Mouse (Mus musculus) neural tube, embryonic 12.5 days (tissue): Measurements from ENCODE around the gene Slc28a1. TPM values are rescaled to one million over a fixed set of nuclear protein-coding genes. Genes with fewer than 3 reads are reported as not detected.
"Not testable (repeated sequence)": the region's sequence is repeated elsewhere in the genome, so short reads cannot be mapped to it uniquely, and the experiment has no call there.

Experiments used
- ATAC-seq: fragments of 200-750 bp; cut with Nextera tagmentation; 2 replicates; pipeline ENCODE4 v1.8.0; 2017; ENCODE audit warnings: low read depth, mild to moderate bottlenecking, moderate TSS enrichment, moderate library complexity; ENCODE audit not compliant: low FRiP score
- H3K27ac ChIP-seq: fragments of 300-500 bp; sonication (generic); 2 replicates; pipeline ENCODE4 v1.5.1; 2016
- H3K27me3 ChIP-seq: fragments of 300-500 bp; sonication (generic); replicated peaks from 2 replicates; pipeline ENCODE4 v1.6.1; 2016; ENCODE audit warnings: mild to moderate bottlenecking
- H3K36me3 ChIP-seq: fragments of 300-500 bp; sonication (generic); 2 replicates; pipeline ENCODE4 v1.6.1; 2016; ENCODE audit warnings: mild to moderate bottlenecking
- H3K4me1 ChIP-seq: fragments of 300-500 bp; sonication (generic); 2 replicates; pipeline ENCODE4 v1.6.1; 2016
- H3K4me2 ChIP-seq: fragments of 300-500 bp; sonication (generic); replicated peaks from 2 replicates; pipeline ENCODE4 v1.6.1; 2016; ENCODE audit warnings: mild to moderate bottlenecking
- H3K4me3 ChIP-seq: fragments of 300-500 bp; sonication (generic); 2 replicates; pipeline ENCODE4 v1.5.1; 2016
- H3K9ac ChIP-seq: fragments of 300-500 bp; sonication (generic); 2 replicates; pipeline ENCODE4 v1.6.1; 2016; ENCODE audit warnings: mild to moderate bottlenecking
- H3K9me3 ChIP-seq: fragments of 300-500 bp; sonication (generic); 2 replicates; pipeline ENCODE4 v1.6.1; 2016; ENCODE audit warnings: mild to moderate bottlenecking
- WGBS: fragments of 180-500 bp; shearing (Covaris S2); methylation state at CpG from one replicate; pipeline ENCODE4 v1.1.7; 2016; 5-methylcytosine and 5-hydroxymethylcytosine counted together
- polyA plus RNA-seq: library from polyadenylated mRNA; unstranded; fragments of >200 nt; fragmentation: Nextera tagmentation; extraction: Ambion mirVana; gene quantifications from 2 replicates; pipeline ENCODE4 v1.2.1, GENCODE M21; 2016

The Slc28a1 gene
- polyA plus RNA-seq, 1 experiment from 2014 or later = not detected

DNA sequence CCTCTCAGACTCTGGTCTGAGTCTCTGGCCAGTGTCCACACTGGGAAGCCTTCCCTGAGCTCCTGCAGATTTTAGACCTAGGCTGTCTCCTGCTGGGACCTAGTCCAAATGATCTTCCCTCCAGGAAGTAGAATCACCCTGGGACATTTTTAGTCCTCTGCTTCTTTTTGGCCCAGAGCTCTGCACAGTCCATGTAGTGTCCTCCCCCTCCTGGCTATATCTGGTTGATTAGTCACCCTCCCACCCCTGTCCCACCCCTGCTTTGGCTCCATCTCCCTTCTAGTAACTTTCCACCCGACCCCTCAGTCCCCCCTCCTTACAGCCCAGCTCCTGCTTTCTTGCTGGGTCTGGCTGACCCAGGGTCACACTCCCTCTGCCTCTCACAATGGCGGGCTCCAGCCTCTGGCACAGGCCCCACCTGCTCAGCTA lies 18.3 kb downstream of the Slc28a1 start:
- Histone ChIP-seq H3K4me1 (0 out of 2 replicates have a peak, but pooled peaks cover 4% of the 10 kb centered on the region), H3K9ac (no peak overlapping the region), H3K36me3 (no peaks in the 10 kb centered on the region), H3K27ac (no peak overlapping the region), H3K27me3 (no peaks in the 10 kb centered on the region), H3K9me3 (no peaks in the 10 kb centered on the region), H3K4me3 (no peak overlapping the region), H3K4me2 (no peak overlapping the region)
- ATAC-seq = no peak
- 8% methylated on average over 2 of the region's 2 CpGs for WGBS

- Histone ChIP-seq H3K4me1 (0 out of 2 replicates have a peak, but pooled peaks cover 4% of the 10 kb centered on the region), H3K4me3 (no peak overlapping the region), H3K4me2 (no peak overlapping the region), H3K9me3 (no peaks in the 10 kb centered on the region), H3K9ac (no peak overlapping the region), H3K36me3 (no peaks in the 10 kb centered on the region), H3K27ac (no peak overlapping the region), H3K27me3 (no peaks in the 10 kb centered on the region)
- WGBS = 75% methylated on average over 6 of the region's 6 CpGs
- ATAC-seq = no peak
These were observed 18.8 kb downstream of the Slc28a1 start for GRCm38 (mm10) chr7:81133416-81133815.

DNA sequence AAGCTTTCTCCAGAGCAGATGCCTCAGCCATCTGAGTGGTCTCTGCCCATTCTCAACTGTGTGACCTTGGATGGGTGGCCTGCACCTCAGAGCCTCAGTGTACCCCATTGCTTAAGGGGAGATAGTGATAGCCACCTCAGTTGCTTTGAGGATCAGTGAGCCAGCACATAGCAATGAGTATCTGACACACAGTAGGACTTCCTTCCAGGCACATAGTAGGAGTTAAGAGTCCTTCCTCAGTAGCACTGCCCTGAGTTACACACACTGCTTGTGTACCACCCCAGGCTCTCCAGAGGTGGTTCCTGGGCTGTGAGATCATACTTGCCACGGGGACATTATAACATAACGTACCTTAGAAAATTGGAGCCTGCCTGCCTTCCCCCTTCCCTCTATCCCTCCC lies 19.3 kb downstream of the Slc28a1 start:
- H3K27ac ChIP-seq = no peak overlapping the region
- no peak for ATAC-seq
- H3K4me1 ChIP-seq = 0 out of 2 replicates have a peak, but pooled peaks cover 4% of the 10 kb centered on the region
- H3K4me3 ChIP-seq = no peak overlapping the region
- 76% methylated on average over 2 of the region's 2 CpGs for WGBS
- no peak overlapping the region for H3K4me2 ChIP-seq
- no peaks in the 10 kb centered on the region for H3K9me3 ChIP-seq
- no peaks in the 10 kb centered on the region for H3K27me3 ChIP-seq
- no peak overlapping the region for H3K9ac ChIP-seq
- no peaks in the 10 kb centered on the region for H3K36me3 ChIP-seq

DNA sequence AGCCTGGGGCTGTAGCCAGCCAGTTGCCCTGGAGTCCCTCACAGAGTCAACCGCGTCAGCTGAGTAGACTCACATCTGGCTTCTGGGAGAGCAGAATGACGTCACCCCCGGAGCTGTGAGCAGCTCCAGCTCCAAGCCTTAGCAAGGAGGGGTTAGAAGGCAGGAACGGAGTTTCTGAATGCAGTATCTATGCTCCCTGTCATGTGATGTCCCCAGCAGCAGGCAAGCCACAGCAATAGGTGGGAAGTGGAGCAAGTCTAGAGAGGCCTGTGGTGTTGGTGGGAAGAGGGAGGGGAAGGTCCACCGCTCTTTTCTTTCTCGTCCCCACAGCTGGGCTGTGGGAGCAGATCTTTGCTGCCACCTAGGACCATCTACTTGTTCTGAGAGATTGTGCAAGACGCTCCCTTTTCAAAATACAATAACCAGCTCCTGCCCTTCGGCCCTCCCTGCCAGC lies 20.0 kb downstream of the Slc28a1 start:
- no peaks in the 10 kb centered on the region for H3K36me3 ChIP-seq
- H3K9me3 ChIP-seq = no peaks in the 10 kb centered on the region
- H3K4me1 ChIP-seq = 0 out of 2 replicates have a peak, but pooled peaks cover 4% of the 10 kb centered on the region
- H3K9ac ChIP-seq = no peak overlapping the region
- ATAC-seq = 0 out of 2 replicates have a peak, but pooled peaks have one; percentile 33
- H3K4me3 ChIP-seq = no peak overlapping the region
- no peaks in the 10 kb centered on the region for H3K27me3 ChIP-seq
- no peak overlapping the region for H3K27ac ChIP-seq
- 38% methylated on average over 9 of the region's 9 CpGs for WGBS
- H3K4me2 ChIP-seq = 0 out of 2 replicates have a peak overlapping the region, but pooled peaks have one; percentile 20

DNA sequence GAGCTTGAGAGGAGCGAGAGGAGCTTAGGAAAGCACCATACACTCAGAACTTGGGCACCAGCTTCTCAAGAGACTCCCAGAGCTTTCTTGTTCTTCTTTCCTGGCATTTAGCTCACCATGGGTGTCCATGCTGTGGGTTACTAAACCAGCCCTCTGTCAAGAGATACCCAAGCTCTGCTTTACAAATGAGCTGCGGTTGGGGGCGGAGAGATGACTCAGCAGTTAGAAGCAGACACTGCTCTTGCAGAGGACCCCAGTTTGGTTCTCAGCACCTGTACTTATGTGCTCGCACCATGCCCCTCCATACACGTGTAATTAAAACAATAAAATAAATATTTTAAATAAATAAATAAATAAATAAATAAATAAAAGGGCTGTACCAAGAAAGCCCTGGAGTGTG lies 22.7 kb downstream of the Slc28a1 start:
- no peak overlapping the region for H3K4me3 ChIP-seq
- no peaks in the 10 kb centered on the region for H3K27me3 ChIP-seq
- no peak overlapping the region for H3K27ac ChIP-seq
- H3K4me2 ChIP-seq = no peak overlapping the region
- 88% methylated on average over 5 of the region's 5 CpGs for WGBS
- H3K9ac ChIP-seq = no peak overlapping the region
- no peaks in the 10 kb centered on the region for H3K9me3 ChIP-seq
- H3K4me1 ChIP-seq = 0 out of 2 replicates have a peak, but pooled peaks cover 4% of the 10 kb centered on the region
- ATAC-seq = no peak
- no peaks in the 10 kb centered on the region for H3K36me3 ChIP-seq

- no peaks in the 10 kb centered on the region for H3K27me3 ChIP-seq
- 0 out of 2 replicates have a peak, but pooled peaks cover 4% of the 10 kb centered on the region for H3K4me1 ChIP-seq
- ATAC-seq = no peak
- 93% methylated on average over 7 of the region's 7 CpGs for WGBS
- no peak overlapping the region for H3K27ac ChIP-seq
- H3K4me2 ChIP-seq = no peak overlapping the region
- no peak overlapping the region for H3K4me3 ChIP-seq
- H3K9me3 ChIP-seq = no peaks in the 10 kb centered on the region
- no peak overlapping the region for H3K9ac ChIP-seq
- no peaks in the 10 kb centered on the region for H3K36me3 ChIP-seq
These were observed 24.5 kb downstream of the Slc28a1 start for GRCm38 (mm10) chr7:81139100-81139499.

DNA sequence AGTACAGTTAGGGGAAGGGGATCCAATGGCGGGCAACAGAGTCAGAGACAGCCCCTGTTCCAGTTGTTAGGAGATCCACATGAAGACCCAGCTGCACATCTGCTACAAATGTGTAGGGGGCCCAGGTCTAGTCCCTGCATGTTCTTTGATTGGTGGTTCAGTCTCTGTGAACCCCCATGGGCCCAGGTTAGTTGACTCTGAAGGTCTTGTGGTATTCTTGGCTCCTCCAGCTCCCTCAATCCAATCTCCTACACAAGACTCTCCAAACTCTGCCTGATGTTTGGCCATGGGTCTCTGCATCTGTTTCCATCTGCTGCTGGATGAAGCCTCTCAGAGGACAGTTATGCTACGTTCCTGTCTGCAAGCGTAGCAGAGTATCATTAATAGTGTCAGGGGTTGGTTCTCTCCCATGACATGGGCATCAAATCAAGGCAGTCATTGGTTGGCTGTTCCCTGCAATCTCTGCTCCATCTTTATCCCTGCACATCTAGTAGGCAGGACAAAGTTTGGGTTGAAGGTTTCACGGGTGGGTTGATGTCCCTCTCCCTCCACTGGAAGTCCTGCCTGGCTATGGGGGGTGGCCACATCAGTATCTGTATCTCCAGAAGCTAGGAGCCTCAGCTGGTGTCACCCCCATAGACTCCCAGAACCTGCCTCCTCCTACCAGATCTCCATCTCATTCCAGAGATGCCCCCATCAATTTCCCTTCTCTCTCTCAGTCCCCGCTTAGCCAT lies 25.2 kb downstream of the Slc28a1 start:
- H3K4me3 ChIP-seq = no peak overlapping the region
- no peaks in the 10 kb centered on the region for H3K4me1 ChIP-seq
- WGBS = 92% methylated on average over 5 of the region's 5 CpGs
- H3K9ac ChIP-seq = no peak overlapping the region
- ATAC-seq = no peak
- H3K27me3 ChIP-seq = no peaks in the 10 kb centered on the region
- no peak overlapping the region for H3K4me2 ChIP-seq
- no peaks in the 10 kb centered on the region for H3K36me3 ChIP-seq
- H3K27ac ChIP-seq = no peak overlapping the region
- no peaks in the 10 kb centered on the region for H3K9me3 ChIP-seq

- no peak overlapping the region for H3K4me3 ChIP-seq
- H3K4me2 ChIP-seq = no peak overlapping the region
- H3K9me3 ChIP-seq = no peaks in the 10 kb centered on the region
- H3K36me3 ChIP-seq = no peaks in the 10 kb centered on the region
- ATAC-seq = no peak
- no peaks in the 10 kb centered on the region for H3K4me1 ChIP-seq
- H3K9ac ChIP-seq = no peak overlapping the region
- no peak overlapping the region for H3K27ac ChIP-seq
- H3K27me3 ChIP-seq = no peaks in the 10 kb centered on the region
- 67% methylated on average over 1 of the region's 1 CpGs for WGBS
These were observed 26.9 kb downstream of the Slc28a1 start for GRCm38 (mm10) chr7:81141541-81141940.

GRCm38 (mm10) chr7:81143056-81143455 lies 28.5 kb downstream of the Slc28a1 start:
- WGBS = 78% methylated on average over 4 of the region's 4 CpGs

GRCm38 (mm10) chr7:81149759-81150158 lies 35.2 kb downstream of the Slc28a1 start:
- 92% methylated on average over 11 of the region's 11 CpGs for WGBS
- Histone ChIP-seq H3K9ac (no peak overlapping the region), H3K9me3 (peaks cover 5% of the 10 kb centered on the region; the same call in 1 of the 2 replicates), H3K4me1 (no peaks in the 10 kb centered on the region), H3K27ac (no peak overlapping the region), H3K4me3 (no peak overlapping the region), H3K4me2 (no peak overlapping the region), H3K36me3 (no peaks in the 10 kb centered on the region), H3K27me3 (no peaks in the 10 kb centered on the region)
- no peak for ATAC-seq

More at GRCm38 (mm10) chr7:81143056-81143455, 28.5 kb downstream of the Slc28a1 start:
- not testable (repeated sequence) for H3K4me3 ChIP-seq, H3K27me3 ChIP-seq, H3K9me3 ChIP-seq, ATAC-seq, H3K9ac ChIP-seq, H3K4me1 ChIP-seq, H3K4me2 ChIP-seq, H3K36me3 ChIP-seq, H3K27ac ChIP-seq

- H3K4me2 ChIP-seq = no peak overlapping the region
- no peaks in the 10 kb centered on the region for H3K27me3 ChIP-seq
- H3K9me3 ChIP-seq = peaks cover 5% of the 10 kb centered on the region; the same call in 1 of the 2 replicates
- no peaks in the 10 kb centered on the region for H3K4me1 ChIP-seq
- H3K27ac ChIP-seq = no peak overlapping the region
- WGBS = 92% methylated on average over 8 of the region's 8 CpGs
- ATAC-seq = no peak
- H3K36me3 ChIP-seq = no peaks in the 10 kb centered on the region
- no peak overlapping the region for H3K4me3 ChIP-seq
- H3K9ac ChIP-seq = no peak overlapping the region
These were observed 36.6 kb downstream of the Slc28a1 start for GRCm38 (mm10) chr7:81151216-81151615.

DNA sequence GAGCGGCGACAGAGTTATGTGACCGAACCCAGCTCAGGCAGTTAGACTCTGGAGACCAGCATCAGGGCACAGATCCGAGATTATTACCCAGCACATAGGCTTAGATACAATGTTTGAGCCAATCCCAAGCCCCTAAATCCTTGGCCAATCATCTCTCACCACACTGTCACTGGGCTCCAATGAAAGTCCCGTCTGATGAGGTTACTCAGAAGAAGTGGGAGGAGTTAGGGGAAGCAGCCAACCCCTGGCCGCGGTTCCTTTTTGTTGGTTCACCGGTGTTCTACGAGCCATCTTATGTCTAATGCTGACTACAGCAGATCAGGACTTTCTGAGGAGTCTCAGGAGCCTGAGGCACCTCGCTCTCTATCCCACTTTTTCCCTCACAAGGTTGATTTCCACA lies 37.7 kb downstream of the Slc28a1 start:
- Histone ChIP-seq H3K4me3 (no peak overlapping the region), H3K27ac (no peak overlapping the region), H3K9me3 (peaks cover 5% of the 10 kb centered on the region; the same call in 1 of the 2 replicates), H3K36me3 (no peaks in the 10 kb centered on the region), H3K4me2 (no peak overlapping the region), H3K9ac (no peak overlapping the region), H3K27me3 (no peaks in the 10 kb centered on the region), H3K4me1 (no peaks in the 10 kb centered on the region)
- no peak for ATAC-seq
- WGBS = 96% methylated on average over 10 of the region's 10 CpGs

- Histone ChIP-seq H3K9me3 (peaks cover 5% of the 10 kb centered on the region; the same call in 1 of the 2 replicates), H3K9ac (no peak overlapping the region), H3K4me1 (no peaks in the 10 kb centered on the region), H3K27ac (no peak overlapping the region), H3K27me3 (no peaks in the 10 kb centered on the region), H3K4me2 (no peak overlapping the region), H3K4me3 (no peak overlapping the region), H3K36me3 (no peaks in the 10 kb centered on the region)
- no peak for ATAC-seq
- 87% methylated on average over 7 of the region's 7 CpGs for WGBS
These were observed 38.2 kb downstream of the Slc28a1 start for GRCm38 (mm10) chr7:81152826-81153225.
